Comparison of ENCODE assay signal across 20 mouse cellular contexts in the genomic region with DNA sequence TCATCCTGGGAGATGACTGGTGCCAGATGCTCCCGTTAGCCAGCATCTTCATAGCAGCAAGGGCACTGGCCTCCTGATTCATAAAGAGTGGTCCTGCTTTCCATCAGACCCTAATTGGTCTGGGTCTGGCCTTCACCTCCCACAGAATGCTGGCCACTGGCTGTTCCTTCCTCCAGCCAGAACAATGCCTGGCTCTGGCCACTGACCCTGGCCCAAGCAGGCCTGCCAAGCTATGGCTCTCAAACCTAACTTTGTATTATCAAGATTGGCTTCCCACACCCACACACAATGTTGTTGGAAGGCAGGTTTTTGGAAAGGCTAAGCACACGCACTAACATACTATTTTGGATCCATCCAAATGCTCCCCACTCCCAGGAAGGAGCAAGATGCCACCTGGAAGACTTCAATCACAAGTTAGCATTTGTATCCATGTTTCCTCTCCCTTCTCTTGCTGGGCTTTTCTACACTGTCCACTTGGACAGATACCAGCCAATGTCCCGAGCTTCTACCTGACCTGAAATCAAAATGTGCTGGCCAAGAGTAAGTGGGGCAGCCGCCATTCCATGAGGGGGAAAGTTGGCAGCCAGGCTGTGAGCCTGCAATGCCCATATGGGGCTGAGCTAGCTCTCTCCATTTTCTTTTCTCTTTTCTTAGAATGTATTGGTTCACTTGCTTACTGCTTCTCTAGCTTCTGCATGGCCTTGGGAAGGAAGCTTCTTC. TPM values are rescaled to one million over a fixed set of nuclear protein-coding genes. Genes with fewer than 3 reads are reported as not detected.
A peak's percentile ranks its signal among the peaks of the same experiment; 100 is the strongest.
DNase-seq lines count a peak whose midpoint lies in the region; ATAC-seq lines count a peak whose summit lies in the region.
"Had no signal": no experiment of that assay in that cellular context is flagged by ENCODE, and none has a peak within 500 bp of the region (broad histone marks: within the 10 kb centered on the region; RNA-seq: fewer than 3 reads in every experiment).

No protein-coding gene starts in this region.

- H3K36me3 ChIP-seq in hindbrain, embryonic 16.5 days (ENCODE audit: control insufficient read depth, insufficient read depth, low read length), result no peaks in the 10 kb centered on the region
- no peaks in the 10 kb centered on the region; the same call in 1 of the 2 replicates for H3K36me3 ChIP-seq in hindbrain, embryonic 14.5 days (replicated peaks; ENCODE audit: control insufficient read depth, insufficient read depth)
- H3K36me3 ChIP-seq: embryonic facial prominence, embryonic 15.5 days had no signal

- WGBS in hindbrain, embryonic 16.5 days, result 75% methylated on average over 4 of the region's 4 CpGs
- WGBS in hindbrain, embryonic 14.5 days, result 83% methylated on average over 4 of the region's 4 CpGs

- H3K4me3 ChIP-seq in hindbrain, embryonic 16.5 days (ENCODE audit: low read length), result no peak overlapping the region
- H3K4me3 ChIP-seq in hindbrain, embryonic 14.5 days (replicated peaks; ENCODE audit: low read length), result no peak overlapping the region
- H3K4me3 ChIP-seq: embryonic facial prominence, embryonic 15.5 days; heart, embryonic 13.5 days; kidney, embryonic 15.5 days had no signal

- no peaks in the 10 kb centered on the region for H3K27me3 ChIP-seq in hindbrain, embryonic 16.5 days (replicated peaks; ENCODE audit: control insufficient read depth, insufficient read depth, low read length)
- no peaks in the 10 kb centered on the region for H3K27me3 ChIP-seq in hindbrain, embryonic 14.5 days (ENCODE audit: control insufficient read depth, insufficient read depth, low read length)
- H3K27me3 ChIP-seq: CH12.LX; embryonic facial prominence, embryonic 15.5 days; heart, embryonic 13.5 days; kidney, embryonic 15.5 days had no signal

- H3K4me2 ChIP-seq in hindbrain, embryonic 16.5 days (ENCODE audit: low read length), result no peak overlapping the region
- H3K4me2 ChIP-seq in hindbrain, embryonic 14.5 days (replicated peaks), result no peak overlapping the region
- H3K4me2 ChIP-seq: embryonic facial prominence, embryonic 15.5 days; heart, embryonic 13.5 days; kidney, embryonic 15.5 days had no signal

- 0 out of 2 replicates have a peak overlapping the region, but pooled peaks have one; percentile 41 for H3K27ac ChIP-seq in hindbrain, embryonic 16.5 days (ENCODE audit: low read depth, low read length)
- H3K27ac ChIP-seq in hindbrain, embryonic 14.5 days, result no peak overlapping the region
- H3K27ac ChIP-seq: embryonic facial prominence, embryonic 15.5 days; heart, embryonic 13.5 days; kidney, embryonic 15.5 days had no signal

- ATAC-seq in hindbrain, embryonic 16.5 days, result peak; percentile 59; the same call in 1 of the 2 replicates
- ATAC-seq in hindbrain, embryonic 14.5 days (ENCODE audit: low FRiP score), result no peak
- ATAC-seq in erythroblast, adult 5-6 weeks (replicated peaks; ENCODE audit: low FRiP score, poor library complexity, severe bottlenecking), result no peak
- ATAC-seq in monocyte, adult 5-6 weeks (replicated peaks; ENCODE audit: insufficient number of reproducible peaks, low FRiP score, low TSS enrichment, poor library complexity, severe bottlenecking), result no peak
- ATAC-seq: intestine, embryonic 16.5 days; liver, postnatal 0 days had no signal

- DNase-seq in cerebellum, adult 11-12 months, result peak; percentile 76
- DNase-seq in cerebellum, postnatal 4 days (ENCODE audit: low spot score in 2 of 2), result no peak
- DNase-seq in hindbrain, embryonic 14.5 days (ENCODE audit: low spot score), result no peak
- peak; percentile 53 to 68 for DNase-seq in right cerebral cortex, postnatal 10 days (ENCODE audit: low spot score in 2 of 2)
- DNase-seq in right cerebral cortex, adult 2 months (ENCODE audit: low spot score in 2 of 2), result no peak
- DNase-seq: adrenal gland, postnatal 14 days; embryo, embryonic 11 days; liver; liver, postnatal 0 days; lung, postnatal 36 days; right cerebral cortex, postnatal 4 days; thymus, postnatal 25 days had no signal

- no peaks in the 10 kb centered on the region for H3K9me3 ChIP-seq in hindbrain, embryonic 16.5 days (ENCODE audit: control insufficient read depth, low read length)
- no peaks in the 10 kb centered on the region for H3K9me3 ChIP-seq in hindbrain, embryonic 14.5 days (ENCODE audit: control insufficient read depth, low read length)
- H3K9me3 ChIP-seq: embryonic facial prominence, embryonic 15.5 days; heart, embryonic 13.5 days; kidney, embryonic 15.5 days had no signal

- no peak overlapping the region for H3K9ac ChIP-seq in hindbrain, embryonic 16.5 days (ENCODE audit: low read depth, low read length)
- no peak overlapping the region for H3K9ac ChIP-seq in hindbrain, embryonic 14.5 days
- H3K9ac ChIP-seq: embryonic facial prominence, embryonic 15.5 days; heart, embryonic 13.5 days; kidney, embryonic 15.5 days; liver, postnatal 0 days had no signal

- H3K4me1 ChIP-seq in hindbrain, embryonic 16.5 days (ENCODE audit: control insufficient read depth, insufficient read depth, low read depth, low read length), result peaks cover 10% of the 10 kb centered on the region
- 0 out of 2 replicates have a peak, but pooled peaks cover 7% of the 10 kb centered on the region for H3K4me1 ChIP-seq in hindbrain, embryonic 14.5 days (replicated peaks; ENCODE audit: control insufficient read depth, insufficient read depth, low read length)

RNA-seq across cellular contexts. Expression of gene Timp3, which starts 23.3 kb away (rescaled TPM):
- polyA plus RNA-seq in hindbrain, embryonic 16.5 days (2015; fragmentation: Nextera tagmentation; extraction: Ambion mirVana), result 56.1 and 58.9 TPM in 2 replicates
- polyA plus RNA-seq in hindbrain, embryonic 14.5 days (2014; fragmentation: Nextera tagmentation; extraction: Ambion mirVana), result 42.5 and 45.1 TPM in 2 replicates
- total RNA-seq in erythroblast, adult 5-6 weeks (2015; ENCODE audit: low replicate concordance), result 0.42 TPM in 1 of 2 replicates, not detected in the other
- total RNA-seq in erythroblast, adult 5-6 weeks (2017; ENCODE audit: low replicate concordance), result 0.77 and 0.84 TPM in 2 replicates
- total RNA-seq in monocyte, adult 5-6 weeks (2017), result 0.10 TPM in 1 of 3 replicates, not detected in the others

Comparison
In these comparisons a context has a peak if more than half of its experiments do, and no peak if none do; other contexts are left out.
1. DNase-seq: peak in cerebellum, adult 11-12 months (single experiment) and right cerebral cortex, postnatal 10 days (2 of 2); none in cerebellum, postnatal 4 days (0 of 2), hindbrain, embryonic 14.5 days (single experiment) and right cerebral cortex, adult 2 months (0 of 2).